Mouse (Mus musculus): Measurements from ENCODE around the gene Caskin1.

DNA sequence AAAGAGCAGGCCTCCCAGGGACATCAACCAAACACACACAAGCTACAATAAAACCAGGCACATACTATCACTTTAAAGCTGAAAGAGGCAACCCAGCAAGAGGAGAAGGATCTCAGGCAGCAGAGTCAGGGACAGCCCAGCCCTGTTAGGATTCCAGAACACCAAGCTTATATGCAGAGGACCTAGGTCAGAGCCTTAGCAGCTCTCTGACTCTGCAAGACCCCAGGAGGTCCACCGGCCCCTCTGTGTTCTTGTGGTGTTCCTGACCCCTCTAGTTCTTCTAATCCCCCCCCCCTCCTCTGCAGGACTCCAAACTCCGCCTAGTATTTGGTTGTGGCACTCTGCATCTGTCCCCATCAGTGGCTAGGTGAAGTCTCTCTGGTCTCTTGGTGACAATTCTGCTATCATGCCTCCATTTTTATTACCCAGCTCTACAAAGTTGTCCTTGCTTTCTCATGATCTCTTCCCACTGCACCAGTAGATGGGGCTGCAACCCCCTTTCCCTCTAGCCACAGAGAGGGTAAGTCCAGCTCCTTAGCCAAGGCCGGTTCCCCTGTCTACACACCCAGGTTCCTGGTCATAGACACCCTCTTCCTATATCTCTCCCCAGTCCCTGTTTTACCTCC, 8.1 kb upstream of the Caskin1 start:
- TF ChIP-seq POLR2A (IDR thresholded peaks at IDR 0.05; ENCODE audit: low read depth, low read length) (no peak), CTCF (IDR thresholded peaks at IDR 0.05; ENCODE audit: extremely low read depth, insufficient read depth, insufficient read length, insufficient replicate concordance) (no peak)

Measured in spleen, adult 2 months (tissue).